Mouse (Mus musculus): ENCODE results near the gene Srsf7.
A peak's percentile ranks its signal among the peaks of the same experiment; 100 is the strongest.
"Not testable (repeated sequence)": the region's sequence is repeated elsewhere in the genome, so short reads cannot be mapped to it uniquely, and the experiment has no call there.

Gene Srsf7

DNA sequence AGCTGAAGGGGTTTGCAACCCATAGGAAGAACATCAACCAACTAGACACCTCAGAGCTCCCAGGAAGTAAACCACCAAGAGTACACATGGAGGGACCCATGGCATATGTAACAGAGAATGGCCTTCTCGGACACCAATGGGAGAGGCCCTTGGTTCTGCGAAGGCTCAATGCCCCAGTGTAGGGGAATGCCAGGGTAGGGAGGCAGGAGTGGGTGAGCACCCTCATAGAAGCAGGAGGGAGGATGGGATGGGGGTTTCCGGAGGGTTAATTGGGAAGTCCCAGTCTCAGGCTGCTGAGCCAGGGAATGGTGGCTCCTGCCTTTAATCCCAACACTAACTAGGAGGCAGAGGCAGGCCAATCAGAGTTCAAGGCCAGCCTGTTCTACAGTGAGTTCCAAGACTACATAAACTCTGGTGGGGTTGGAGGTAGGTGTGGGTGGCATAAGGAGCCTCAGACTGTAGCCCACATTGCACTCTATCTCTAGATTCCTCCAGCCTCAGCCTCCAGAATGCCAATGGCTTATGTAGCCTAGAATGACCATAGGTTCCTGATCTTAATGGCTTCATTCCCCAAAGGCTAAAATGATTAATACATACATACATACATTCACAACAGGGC, 7.8 kb downstream of the Srsf7 start:
- no peak for DNase-seq (ENCODE audit: low spot score)

DNA sequence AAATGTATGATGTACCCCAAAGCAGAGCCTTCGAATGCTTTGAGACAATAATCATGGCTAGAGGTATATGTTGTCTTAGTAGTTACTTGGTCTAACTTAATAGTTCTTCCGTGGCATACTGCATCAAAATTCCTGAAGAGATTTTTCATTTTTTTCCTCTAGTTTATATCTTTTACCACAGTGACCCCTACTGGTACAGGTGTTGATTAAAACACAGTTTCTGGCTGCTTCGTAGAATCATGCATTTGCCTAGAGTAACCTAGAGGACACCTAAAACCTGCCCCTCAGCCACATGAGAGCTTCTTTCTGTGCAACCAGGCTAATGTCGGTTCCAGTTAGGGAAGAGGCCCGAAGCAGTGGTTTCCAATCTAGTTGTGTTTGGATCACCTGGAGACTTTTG, 14.0 kb downstream of the Srsf7 start:
- DNase-seq (ENCODE audit: low spot score), result no peak

DNA sequence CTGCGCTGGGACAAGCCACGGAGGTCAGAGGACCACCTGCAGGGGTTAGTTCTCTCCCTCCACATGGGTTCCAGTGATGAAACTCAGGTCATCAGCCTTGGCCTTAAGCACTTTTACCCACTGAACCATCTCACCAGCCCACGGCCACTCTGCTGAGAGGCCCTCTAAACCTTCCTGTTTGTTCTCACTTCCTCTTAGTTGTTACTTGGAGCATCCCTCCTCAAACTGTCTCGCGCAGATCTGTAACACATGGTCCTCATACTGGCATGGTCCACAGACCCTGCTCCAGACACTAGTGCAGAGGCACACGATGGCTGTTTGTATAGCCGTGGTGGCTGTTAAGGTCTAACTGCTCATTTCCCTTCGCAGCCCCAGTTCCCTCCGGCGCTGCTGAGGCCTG, 23.5 kb downstream of the Srsf7 start:
- no peak for DNase-seq (ENCODE audit: low spot score)

DNA sequence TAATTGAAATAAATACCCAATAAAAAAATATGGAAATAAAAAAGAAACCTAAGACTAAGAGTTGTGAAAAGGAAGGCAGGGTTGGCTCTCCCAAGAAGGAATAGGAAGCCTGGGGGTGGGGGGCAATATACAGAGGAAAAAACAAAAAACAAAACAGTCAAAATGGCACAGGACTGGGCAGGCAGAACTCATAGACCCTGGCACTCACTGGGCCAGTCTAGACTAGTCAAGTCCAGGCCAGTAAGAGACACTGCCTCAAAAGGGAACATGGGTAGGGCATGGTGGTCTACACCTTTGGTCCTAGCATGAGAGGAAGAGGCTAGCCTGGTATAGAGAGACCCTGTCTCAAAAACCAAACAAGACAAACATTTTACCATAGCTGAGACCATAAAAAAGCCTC, 26.6 kb downstream of the Srsf7 start:
- DNase-seq (ENCODE audit: low spot score), result no peak

DNA sequence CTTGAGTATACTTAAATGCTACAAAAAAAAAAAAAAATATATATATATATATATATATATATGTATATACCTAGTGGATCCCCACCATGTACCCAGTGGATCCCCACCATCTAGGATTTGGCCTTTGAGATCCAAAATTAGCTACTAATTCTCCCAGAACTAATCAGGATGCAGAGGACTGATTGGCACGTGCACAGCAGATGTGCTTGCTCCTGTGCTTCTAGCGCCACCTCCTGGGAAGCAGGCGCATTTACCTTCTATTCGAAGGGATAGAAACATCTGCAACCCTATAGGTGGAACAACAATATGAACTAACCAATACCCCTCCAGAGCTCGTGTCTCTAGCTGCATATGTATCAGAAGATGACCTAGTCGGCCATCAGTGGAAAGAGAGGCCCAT, 27.1 kb downstream of the Srsf7 start:
- DNase-seq (ENCODE audit: low spot score), result peak; percentile 75

DNA sequence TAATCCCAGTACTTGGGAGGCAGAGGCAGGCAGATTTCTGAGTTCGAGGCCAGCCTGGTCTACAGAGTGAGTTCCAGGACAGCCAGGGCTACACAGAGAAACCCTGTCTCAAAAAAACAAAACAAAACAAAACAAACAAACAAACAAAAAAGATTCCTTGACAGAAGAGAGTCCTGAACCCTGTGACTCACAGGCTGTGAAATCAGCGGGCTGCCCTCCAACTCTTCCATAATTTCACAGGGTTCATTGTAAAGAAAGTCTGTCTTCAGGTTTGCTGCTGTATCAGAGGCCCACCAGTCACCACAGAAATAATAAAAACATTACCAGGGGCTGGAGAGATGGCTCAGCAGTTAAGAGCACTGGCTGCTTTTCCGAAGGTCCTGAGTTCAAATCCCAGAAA, 28.3 kb downstream of the Srsf7 start:
- not testable (repeated sequence) for DNase-seq (ENCODE audit: low spot score)

DNA sequence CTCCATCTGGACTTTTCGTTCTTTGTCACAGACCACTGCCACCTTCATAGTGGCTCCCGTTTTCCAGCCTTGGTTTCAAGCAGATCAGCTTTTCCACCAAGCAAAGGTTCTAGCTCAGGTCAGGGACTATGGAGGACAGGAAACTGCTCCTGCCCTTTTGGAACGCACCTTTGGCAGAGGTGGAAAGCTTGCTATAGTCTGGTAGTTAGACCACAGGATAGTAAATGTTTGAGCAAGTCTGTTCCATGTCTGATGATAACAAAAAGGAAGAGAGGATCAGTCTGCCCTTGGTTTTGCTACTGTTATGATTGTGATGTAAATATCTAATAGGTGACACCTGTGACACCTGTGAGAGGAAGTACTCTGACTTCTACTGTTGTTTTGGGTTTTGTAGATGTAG, 31.1 kb downstream of the Srsf7 start:
- DNase-seq (ENCODE audit: low spot score), result no peak

DNA sequence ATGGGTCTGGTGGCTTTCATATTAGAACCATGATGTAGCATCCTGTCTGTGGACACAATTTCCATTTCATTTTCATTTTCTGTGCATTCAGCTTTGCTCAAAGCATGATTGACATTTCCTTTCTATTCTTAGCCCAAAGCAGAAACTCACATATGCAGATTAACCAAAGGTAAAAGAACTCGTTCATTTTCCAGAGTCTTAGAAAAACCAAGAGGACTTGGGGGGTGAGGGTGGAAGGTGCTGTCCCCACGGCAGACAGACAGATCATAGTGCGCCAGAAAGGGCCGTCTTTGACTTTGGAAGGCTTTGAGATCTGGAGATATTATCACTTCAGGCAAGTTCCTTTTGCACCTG, 31.7 kb downstream of the Srsf7 start:
- peak; percentile 27 for DNase-seq (ENCODE audit: low spot score)

DNA sequence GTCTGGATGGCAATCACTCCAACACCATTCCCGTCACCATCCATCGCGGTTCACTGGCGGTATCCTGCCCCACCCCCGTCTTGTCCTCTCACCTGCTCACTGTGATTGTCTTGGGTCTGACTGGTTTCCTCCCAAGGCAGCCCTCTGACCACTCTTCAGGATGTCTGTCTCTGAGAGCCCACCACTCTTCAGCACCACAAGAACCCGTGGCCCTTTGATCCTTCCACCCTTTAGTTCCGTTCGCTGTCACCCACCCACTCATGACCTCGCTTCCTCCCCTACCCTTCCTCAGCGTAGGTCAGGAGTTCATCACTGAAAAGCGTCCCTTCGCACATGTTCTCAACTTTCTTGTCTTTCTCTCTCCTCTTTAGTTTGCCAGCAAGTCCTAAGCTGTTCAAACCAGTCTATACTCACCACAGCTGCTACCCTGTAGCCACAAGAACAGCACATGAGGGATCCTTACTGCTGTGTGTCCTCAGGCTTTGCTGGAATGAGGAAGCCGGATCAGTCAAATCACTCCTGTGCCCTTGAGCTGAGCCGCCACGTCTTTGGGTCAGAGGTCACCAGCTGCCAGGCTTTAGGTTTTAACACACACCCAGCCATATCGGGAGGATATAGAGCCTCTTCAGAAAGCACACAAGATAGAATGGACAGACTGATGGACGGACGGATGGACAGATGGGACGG, 32.3 kb downstream of the Srsf7 start:
- DNase-seq (ENCODE audit: low spot score), result peak; percentile 43

DNA sequence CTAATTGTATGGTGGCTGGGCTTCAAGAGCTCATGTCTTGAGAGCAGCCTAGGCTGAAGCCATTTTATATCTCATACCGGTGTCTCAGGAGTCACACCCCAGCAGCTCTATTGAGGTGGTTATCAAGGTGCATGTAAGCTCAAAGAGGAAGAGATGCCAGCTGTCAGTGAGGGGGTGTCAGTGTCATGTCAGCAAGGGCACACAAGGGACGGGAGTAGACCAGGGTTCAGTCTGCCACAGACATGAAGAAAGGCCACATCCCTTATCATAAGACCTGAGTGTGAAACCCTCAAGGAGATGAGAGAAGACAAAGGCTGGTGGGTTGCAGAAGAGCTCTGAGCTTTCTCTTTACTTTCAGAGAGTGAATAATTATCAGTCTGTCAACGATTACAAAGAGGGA, 33.0 kb downstream of the Srsf7 start:
- peak; percentile 56 for DNase-seq (ENCODE audit: low spot score)

DNA sequence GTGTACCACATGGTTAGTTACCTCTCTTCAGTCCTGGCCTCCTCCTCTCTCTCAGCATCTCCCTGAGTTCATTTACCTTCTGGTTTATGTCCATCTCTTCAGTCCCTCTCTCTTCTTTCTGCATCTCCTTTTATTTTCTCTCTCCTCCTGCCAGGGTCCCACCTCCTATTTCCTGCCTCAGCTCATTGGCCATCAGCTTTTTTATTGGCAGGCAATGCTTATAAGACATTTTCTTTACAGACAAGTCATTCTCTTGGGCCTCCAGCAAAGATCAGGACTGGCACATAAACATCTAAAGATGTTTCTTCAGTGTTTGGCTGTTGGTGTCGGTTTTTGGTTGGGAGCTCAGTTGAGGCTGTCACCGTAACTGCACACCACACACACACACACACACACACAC, 33.4 kb downstream of the Srsf7 start:
- DNase-seq (ENCODE audit: low spot score), result no peak

DNA sequence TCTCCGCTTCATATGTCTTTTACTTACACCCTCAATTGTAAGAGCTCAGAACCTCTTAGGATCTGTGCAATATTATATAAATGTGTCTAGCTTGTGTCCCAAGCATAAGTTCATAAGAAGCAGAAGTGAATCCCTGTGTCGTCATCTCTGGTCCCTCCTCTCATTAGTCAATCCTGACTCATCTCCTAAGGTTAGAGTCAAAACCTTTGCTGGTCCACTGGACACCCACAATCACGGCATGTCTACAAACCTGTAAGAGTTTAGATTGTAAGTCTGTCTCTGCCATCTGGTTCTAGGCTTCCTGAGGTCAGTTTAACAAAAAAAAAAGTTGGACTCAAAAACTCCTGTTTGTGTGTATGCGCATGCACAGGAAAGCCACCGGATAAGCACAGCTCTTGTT, 34.3 kb downstream of the Srsf7 start:
- DNase-seq (ENCODE audit: low spot score), result no peak

DNA sequence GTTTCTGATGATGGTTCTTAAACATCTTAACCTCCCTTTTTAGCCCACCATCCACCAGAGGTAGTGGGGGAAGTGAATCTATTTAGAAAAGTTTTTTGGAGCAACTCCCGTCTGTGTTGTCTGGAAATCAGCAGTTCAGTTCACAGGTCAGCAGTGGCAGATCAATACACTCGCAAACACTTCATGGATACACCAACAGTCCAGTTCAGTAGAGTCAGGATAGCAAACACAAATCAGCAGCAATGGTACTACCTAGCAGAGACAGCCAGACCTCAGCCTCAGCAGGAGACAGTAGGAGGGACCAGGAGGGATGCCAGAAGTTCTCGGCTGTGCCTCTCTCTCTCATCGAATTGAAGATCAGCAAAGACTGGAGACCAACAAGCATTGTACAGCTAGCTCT, 35.2 kb downstream of the Srsf7 start:
- no peak for DNase-seq (ENCODE audit: low spot score)

DNA sequence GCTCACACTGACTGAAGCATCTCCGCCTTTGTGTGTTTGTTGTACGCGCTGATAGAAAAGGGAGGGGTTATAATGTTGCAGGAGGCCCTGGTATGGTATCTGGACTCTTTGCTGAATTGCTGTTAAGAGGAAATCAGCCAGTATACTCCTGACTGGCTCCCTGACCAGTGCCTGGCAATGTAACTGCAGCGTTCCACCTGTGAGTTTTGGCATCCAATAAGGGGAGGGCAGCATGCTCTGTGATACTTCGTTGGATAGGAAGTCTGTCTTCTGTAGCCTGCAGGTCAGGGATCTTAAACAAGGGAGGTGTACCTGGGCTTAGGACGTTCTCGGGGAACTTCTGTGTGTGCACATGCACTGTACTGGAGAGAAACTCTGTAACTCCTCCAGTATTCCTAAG, 36.2 kb downstream of the Srsf7 start:
- DNase-seq (ENCODE audit: low spot score), result no peak

DNA sequence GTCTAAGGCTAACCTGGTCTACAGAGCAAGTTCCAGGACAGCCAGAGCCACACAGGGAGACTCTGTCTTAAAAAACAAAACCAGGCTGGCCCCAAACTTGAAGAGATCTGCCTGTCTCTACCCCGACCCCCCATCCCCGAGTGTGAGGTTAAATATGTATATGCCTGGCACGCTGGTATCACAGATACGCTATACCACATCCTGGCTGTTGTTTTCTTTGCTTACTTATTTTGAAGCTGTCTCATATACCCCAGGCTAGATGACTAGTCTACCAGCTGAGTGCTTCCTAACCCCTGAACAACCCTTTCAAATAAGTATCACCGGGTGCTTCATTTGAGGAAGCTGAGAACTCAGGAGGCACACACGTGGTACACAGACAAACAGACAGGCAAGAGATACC, 37.3 kb downstream of the Srsf7 start:
- peak; percentile 48 for DNase-seq (ENCODE audit: low spot score)

DNA sequence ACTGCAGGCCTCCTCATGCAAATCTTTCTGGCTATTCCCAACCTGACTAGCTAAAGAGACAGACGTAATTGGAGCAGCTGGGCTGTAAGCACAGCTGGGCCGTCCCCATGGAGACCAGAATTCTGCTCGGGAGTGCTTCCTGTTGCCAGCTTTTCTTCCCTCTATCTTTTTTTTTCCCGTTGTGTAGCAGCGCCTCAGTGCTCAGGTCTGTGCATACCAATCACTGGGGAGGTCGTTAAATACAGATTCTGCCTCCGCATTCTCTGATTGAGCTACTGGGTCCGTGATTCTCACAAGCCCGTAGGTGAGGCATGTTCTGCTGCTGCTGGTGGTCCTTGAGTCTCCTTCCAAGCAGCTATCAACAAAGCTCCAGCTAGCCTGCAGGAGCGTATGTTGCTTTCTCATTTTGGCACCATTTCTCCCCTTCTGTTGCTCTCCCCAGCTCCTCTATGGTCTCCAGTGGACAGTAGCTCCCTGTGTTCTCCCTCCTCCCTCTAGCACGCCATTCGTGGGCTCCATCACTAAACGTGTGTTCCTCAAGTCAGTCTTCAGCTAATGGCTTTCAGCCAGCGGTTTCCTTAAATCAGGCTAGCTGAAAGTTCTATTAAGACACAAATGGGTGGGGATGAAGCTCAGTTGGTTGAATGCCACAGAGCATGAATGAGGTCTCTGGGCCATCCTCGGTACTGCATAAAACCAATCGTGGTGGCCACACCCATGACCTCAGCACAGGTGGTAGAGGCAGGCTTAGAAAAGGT, 38.5 kb downstream of the Srsf7 start:
- no peak for DNase-seq (ENCODE audit: low spot score)

DNA sequence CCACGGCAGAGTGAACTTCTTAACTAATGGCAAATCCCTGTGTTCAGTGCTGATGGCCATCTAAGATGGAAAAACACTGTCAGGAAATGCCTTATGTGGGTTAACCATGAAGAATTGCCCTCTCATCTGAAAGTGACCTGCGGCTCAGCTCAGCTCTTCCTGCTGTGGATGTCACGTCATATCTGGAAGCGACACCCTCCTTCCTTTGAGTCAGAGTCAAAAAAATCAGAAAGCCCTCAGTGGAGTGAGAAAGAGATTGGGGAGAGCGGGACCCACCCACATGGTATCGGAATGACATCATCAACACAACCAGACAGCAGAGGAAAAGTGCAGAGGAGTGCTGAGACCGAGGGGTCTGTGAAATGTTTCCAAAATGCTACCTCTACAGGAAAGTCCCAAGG, 39.3 kb downstream of the Srsf7 start:
- no peak for DNase-seq (ENCODE audit: low spot score)

DNA sequence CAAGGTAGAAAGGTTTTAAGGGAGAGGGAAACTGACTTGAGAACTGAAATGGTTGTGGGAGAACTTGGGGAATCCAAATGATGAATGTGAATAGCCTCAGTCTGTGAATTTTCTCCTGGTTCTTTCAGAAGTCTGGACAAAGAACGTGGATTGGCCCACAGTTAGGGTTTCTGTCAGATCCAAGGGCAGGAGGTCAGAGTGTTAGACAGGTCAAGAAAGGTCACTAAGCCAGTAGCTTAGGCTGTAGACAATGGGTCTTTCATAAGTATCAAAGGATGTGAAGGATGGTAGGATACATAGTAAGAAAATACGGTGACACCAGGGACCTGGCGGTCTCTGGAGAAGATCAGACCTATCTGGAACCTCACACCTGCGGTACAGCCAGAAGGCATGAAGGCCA, 39.7 kb downstream of the Srsf7 start:
- DNase-seq (ENCODE audit: low spot score), result no peak

DNA sequence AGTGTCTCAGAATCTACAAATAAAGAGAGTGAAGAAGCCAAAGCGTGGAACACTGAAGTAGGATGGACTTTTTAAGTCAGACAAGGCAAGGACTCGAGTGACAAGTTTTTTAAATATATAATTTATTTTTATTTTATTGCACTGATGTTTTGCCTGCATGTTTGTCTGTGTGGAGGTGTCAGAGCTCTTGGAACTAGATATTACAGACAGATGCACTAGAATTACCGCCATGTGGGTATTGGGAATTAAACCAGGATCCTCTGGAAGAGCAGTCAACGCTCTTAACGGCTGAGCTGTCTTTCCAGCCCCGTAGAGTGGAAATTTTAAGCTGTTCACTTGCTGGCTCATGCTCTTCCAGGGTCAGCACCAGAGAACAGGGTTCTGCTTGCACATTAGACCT, 40.8 kb downstream of the Srsf7 start:
- DNase-seq (ENCODE audit: low spot score), result no peak

DNA sequence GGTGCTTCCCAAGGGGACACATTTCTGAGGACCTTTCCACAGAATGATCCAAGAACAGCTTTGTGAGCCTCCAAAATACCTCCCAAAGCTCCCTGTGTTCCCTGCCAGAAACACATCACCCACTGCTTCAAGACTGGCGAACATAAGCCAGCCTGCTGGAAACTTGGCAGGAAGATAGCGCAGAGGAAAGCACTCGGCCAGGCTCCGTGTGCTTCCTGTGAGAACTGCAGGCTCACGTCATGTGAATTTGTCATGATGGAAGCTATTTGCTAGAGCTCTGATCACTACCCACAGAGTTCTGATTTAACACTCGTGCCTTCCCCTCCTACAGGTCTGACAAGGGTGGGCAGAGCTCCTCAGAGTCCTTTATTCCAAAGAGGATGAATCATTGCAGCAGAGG, 41.4 kb downstream of the Srsf7 start:
- no peak for DNase-seq (ENCODE audit: low spot score)

DNA sequence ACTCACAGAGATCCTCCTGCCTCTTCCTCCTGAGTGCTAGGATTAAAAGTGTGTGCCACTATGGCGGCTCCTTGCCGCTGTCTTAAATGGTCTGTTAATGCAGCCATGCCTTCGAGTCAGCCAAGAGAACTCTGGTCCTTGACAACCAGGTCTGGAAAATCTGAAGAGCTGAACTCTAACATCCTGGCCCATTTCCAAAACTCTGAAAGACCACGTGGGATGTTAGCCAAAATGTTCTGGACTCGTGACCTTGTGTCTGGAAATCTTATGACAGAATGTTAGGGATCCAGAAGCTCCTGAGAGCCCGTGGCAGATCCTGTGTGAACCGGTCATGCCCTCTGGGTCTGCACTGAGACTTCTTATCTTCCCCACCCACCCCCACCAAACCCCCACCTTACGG, 43.1 kb downstream of the Srsf7 start:
- DNase-seq (ENCODE audit: low spot score), result no peak

DNA sequence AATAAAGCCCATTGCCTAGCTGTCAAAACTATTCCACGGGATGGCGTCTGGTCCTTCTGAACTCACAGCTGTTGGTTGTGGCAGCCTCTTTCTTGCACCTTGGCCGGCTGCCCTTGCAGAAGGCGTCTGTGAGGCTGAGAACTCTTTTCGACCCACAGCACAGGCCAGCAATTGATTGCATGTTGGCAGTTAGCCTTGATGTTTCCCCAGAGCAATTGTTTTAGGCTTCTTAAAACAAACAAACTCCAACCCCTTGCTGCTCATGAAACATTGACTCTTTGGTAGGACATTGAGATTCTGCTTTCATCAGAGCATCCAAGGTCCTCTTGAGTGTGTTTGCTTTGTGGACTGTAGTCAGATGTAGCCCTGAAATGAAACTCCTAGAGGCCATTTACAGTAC, 46.7 kb downstream of the Srsf7 start:
- no peak for DNase-seq (ENCODE audit: low spot score)

DNA sequence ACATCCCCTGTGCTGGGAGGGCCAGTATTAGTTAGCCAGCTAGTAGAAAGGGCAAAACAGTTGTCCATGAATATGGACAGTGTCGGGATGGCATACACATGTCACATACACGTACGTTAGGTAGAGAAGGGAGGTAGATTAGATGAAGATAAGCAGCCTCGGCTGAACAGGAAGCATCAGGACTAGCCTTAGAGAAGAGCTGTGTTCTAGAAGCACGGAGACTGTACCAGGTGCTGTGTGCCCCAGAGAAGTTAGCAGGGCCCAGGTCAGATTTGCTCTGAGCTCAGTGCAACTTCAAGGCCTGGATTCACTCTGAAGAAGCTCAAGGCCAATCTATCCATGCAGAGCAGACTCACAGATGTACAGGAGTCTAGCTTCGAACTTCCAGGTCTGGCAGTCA, 49.6 kb downstream of the Srsf7 start:
- no peak for DNase-seq (ENCODE audit: low spot score)

DNA sequence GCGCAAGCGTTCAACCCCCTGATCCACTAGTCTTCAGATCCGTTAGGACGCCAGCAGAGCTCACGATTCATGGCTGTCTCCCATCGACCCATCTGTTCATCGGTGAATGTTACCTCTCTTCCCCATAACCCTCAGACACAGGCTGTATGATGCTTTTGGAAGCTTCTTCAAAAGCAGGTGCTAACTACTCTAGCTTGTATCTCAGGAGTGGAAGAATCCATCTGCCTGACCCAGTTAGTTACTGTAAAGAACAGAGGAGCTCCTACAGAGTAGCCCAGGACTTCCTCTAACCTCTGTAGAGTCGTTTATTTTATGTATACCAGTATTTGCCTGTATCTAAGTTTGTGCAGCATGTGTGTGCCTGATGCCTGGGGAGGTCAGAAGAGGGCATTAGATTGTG, 50.2 kb downstream of the Srsf7 start:
- no peak for DNase-seq (ENCODE audit: low spot score)

Measured in T-cell, adult 2 months (primary cell).